Mouse (Mus musculus) forebrain, embryonic 10.5 days (tissue): ENCODE measurements at regions not wholly inside any gene's neighbourhood (a gene's known extent, or its start where the extent isn't known, plus 50 kb on each side); places are given as distances from the start of the nearest gene placed in this dataset.
A peak's percentile ranks its signal among the peaks of the same experiment; 100 is the strongest.

Experiments
- DNase-seq: peaks from one replicate; pipeline ENCODE4 v3.0.0-alpha.2; 2017; ENCODE audit warnings: low spot score; ENCODE audit errors: extremely low spot score
- H3K27ac ChIP-seq: fragments of 300-500 bp; sonication (generic); 2 replicates; pipeline ENCODE4 v1.5.1; 2016; ENCODE audit warnings: mild to moderate bottlenecking
- H3K27me3 ChIP-seq: fragments of 300-500 bp; sonication (generic); 2 replicates; pipeline ENCODE4 v1.6.1; 2016; ENCODE audit warnings: mild to moderate bottlenecking; ENCODE audit not compliant: poor library complexity, severe bottlenecking
- H3K36me3 ChIP-seq: fragments of 300-500 bp; sonication (generic); replicated peaks from 2 replicates; pipeline ENCODE4 v1.6.1; 2016; ENCODE audit warnings: mild to moderate bottlenecking, moderate library complexity
- H3K4me1 ChIP-seq: fragments of 300-500 bp; sonication (generic); 2 replicates; pipeline ENCODE4 v1.6.1; 2016
- H3K4me3 ChIP-seq: fragments of 300-500 bp; sonication (generic); 2 replicates; pipeline ENCODE4 v1.5.1; 2016; ENCODE audit warnings: mild to moderate bottlenecking, moderate library complexity
- H3K9me3 ChIP-seq: fragments of 300-500 bp; sonication (generic); 2 replicates; pipeline ENCODE4 v1.6.1; 2016; ENCODE audit warnings: mild to moderate bottlenecking, moderate library complexity
- WGBS: fragments of 180-500 bp; shearing (Covaris S2); methylation state at CpG from one replicate; pipeline ENCODE4 v1.1.7; 2016; 5-methylcytosine and 5-hydroxymethylcytosine counted together

GRCm38 (mm10) chr10:17352202-17352994 is 370.6 kb upstream of the Cited2 start:
- Histone ChIP-seq H3K27me3 (no peaks in the 10 kb centered on the region), H3K36me3 (no peaks in the 10 kb centered on the region), H3K27ac (no peak overlapping the region), H3K4me3 (no peak overlapping the region), H3K4me1 (peaks cover 36% of the 10 kb centered on the region), H3K9me3 (no peaks in the 10 kb centered on the region)
- no peak for DNase-seq
- 64% methylated on average over 14 of the region's 14 CpGs for WGBS

GRCm38 (mm10) chr10:17355476-17355875 is 367.5 kb upstream of the Cited2 start:
- Histone ChIP-seq H3K27me3 (no peaks in the 10 kb centered on the region), H3K27ac (peak overlapping the region; percentile 68), H3K4me1 (peaks cover 36% of the 10 kb centered on the region), H3K9me3 (no peaks in the 10 kb centered on the region), H3K4me3 (no peak overlapping the region), H3K36me3 (no peaks in the 10 kb centered on the region)
- WGBS: 21% methylated on average over 4 of the region's 4 CpGs
- no peak for DNase-seq

GRCm38 (mm10) chr10:17356041-17356440 is 367.0 kb upstream of the Cited2 start:
- Histone ChIP-seq H3K9me3 (no peaks in the 10 kb centered on the region), H3K36me3 (no peaks in the 10 kb centered on the region), H3K27ac (peak overlapping the region; percentile 68), H3K4me3 (no peak overlapping the region), H3K27me3 (no peaks in the 10 kb centered on the region), H3K4me1 (peaks cover 36% of the 10 kb centered on the region)
- 26% methylated on average over 3 of the region's 3 CpGs for WGBS
- no peak for DNase-seq

GRCm38 (mm10) chr10:17362643-17363042 is 360.4 kb upstream of the Cited2 start:
- WGBS: 67% methylated on average over 3 of the region's 3 CpGs
- DNase-seq: no peak
- no peak overlapping the region for H3K4me3 ChIP-seq
- peaks cover 24% of the 10 kb centered on the region for H3K4me1 ChIP-seq
- no peaks in the 10 kb centered on the region for H3K27me3 ChIP-seq
- no peaks in the 10 kb centered on the region for H3K9me3 ChIP-seq
- H3K36me3 ChIP-seq: no peaks in the 10 kb centered on the region
- no peak overlapping the region for H3K27ac ChIP-seq

GRCm38 (mm10) chr10:17366042-17366740 is 356.8 kb upstream of the Cited2 start:
- no peaks in the 10 kb centered on the region for H3K36me3 ChIP-seq
- H3K27ac ChIP-seq: no peak overlapping the region
- DNase-seq: no peak
- no peak overlapping the region for H3K4me3 ChIP-seq
- no peaks in the 10 kb centered on the region for H3K9me3 ChIP-seq
- peaks cover 24% of the 10 kb centered on the region for H3K4me1 ChIP-seq
- WGBS: 69% methylated on average over 3 of the region's 3 CpGs
- H3K27me3 ChIP-seq: no peaks in the 10 kb centered on the region

GRCm38 (mm10) chr10:17367026-17367425 is 356.0 kb upstream of the Cited2 start:
- Histone ChIP-seq H3K4me3 (no peak overlapping the region), H3K36me3 (no peaks in the 10 kb centered on the region), H3K4me1 (peaks cover 24% of the 10 kb centered on the region), H3K27me3 (no peaks in the 10 kb centered on the region), H3K9me3 (no peaks in the 10 kb centered on the region), H3K27ac (no peak overlapping the region)
- DNase-seq: no peak
- WGBS: 26% methylated on average over 5 of the region's 5 CpGs

GRCm38 (mm10) chr10:17367430-17367829 is 355.6 kb upstream of the Cited2 start:
- peaks cover 24% of the 10 kb centered on the region for H3K4me1 ChIP-seq
- H3K27ac ChIP-seq: no peak overlapping the region
- no peak for DNase-seq

GRCm38 (mm10) chr10:17368636-17369035 is 354.4 kb upstream of the Cited2 start:
- H3K27ac ChIP-seq: no peak overlapping the region
- no peak for DNase-seq
- peaks cover 24% of the 10 kb centered on the region for H3K4me1 ChIP-seq
- H3K27me3 ChIP-seq: no peaks in the 10 kb centered on the region
- 95% methylated on average over 1 of the region's 1 CpGs for WGBS
- no peak overlapping the region for H3K4me3 ChIP-seq
- no peaks in the 10 kb centered on the region for H3K9me3 ChIP-seq
- no peaks in the 10 kb centered on the region for H3K36me3 ChIP-seq

More at GRCm38 (mm10) chr10:17367430-17367829, 355.6 kb upstream of the Cited2 start:
- Histone ChIP-seq H3K9me3 (no peaks in the 10 kb centered on the region), H3K27me3 (no peaks in the 10 kb centered on the region), H3K4me3 (no peak overlapping the region), H3K36me3 (no peaks in the 10 kb centered on the region)

- Histone ChIP-seq H3K4me3 (no peak overlapping the region), H3K27me3 (no peaks in the 10 kb centered on the region), H3K4me1 (peaks cover 4% of the 10 kb centered on the region; the same call in 1 of the 2 replicates), H3K36me3 (no peaks in the 10 kb centered on the region), H3K9me3 (no peaks in the 10 kb centered on the region), H3K27ac (no peak overlapping the region)
- no peak for DNase-seq
- 78% methylated on average over 2 of the region's 2 CpGs for WGBS
These were observed 350.1 kb upstream of the Cited2 start for GRCm38 (mm10) chr10:17372905-17373304.

GRCm38 (mm10) chr10:17374047-17374446 is 349.0 kb upstream of the Cited2 start:
- no peak overlapping the region for H3K4me3 ChIP-seq
- H3K9me3 ChIP-seq: no peaks in the 10 kb centered on the region
- peaks cover 4% of the 10 kb centered on the region; the same call in 1 of the 2 replicates for H3K4me1 ChIP-seq
- WGBS: 45% methylated on average over 2 of the region's 2 CpGs
- H3K27me3 ChIP-seq: no peaks in the 10 kb centered on the region
- no peak for DNase-seq
- H3K36me3 ChIP-seq: no peaks in the 10 kb centered on the region
- no peak overlapping the region for H3K27ac ChIP-seq

- Histone ChIP-seq H3K9me3 (no peaks in the 10 kb centered on the region), H3K4me3 (no peak overlapping the region), H3K27me3 (no peaks in the 10 kb centered on the region), H3K36me3 (no peaks in the 10 kb centered on the region), H3K27ac (no peak overlapping the region), H3K4me1 (peaks cover 4% of the 10 kb centered on the region; the same call in 1 of the 2 replicates)
- 93% methylated on average over 6 of the region's 6 CpGs for WGBS
- no peak for DNase-seq
These were observed 340.0 kb upstream of the Cited2 start for GRCm38 (mm10) chr10:17382990-17383389.

GRCm38 (mm10) chr10:17385181-17385580 is 337.8 kb upstream of the Cited2 start:
- Histone ChIP-seq H3K4me3 (no peak overlapping the region), H3K27ac (no peak overlapping the region), H3K9me3 (no peaks in the 10 kb centered on the region), H3K4me1 (peaks cover 4% of the 10 kb centered on the region; the same call in 1 of the 2 replicates), H3K27me3 (no peaks in the 10 kb centered on the region), H3K36me3 (no peaks in the 10 kb centered on the region)
- DNase-seq: peak; percentile 16
- WGBS: 62% methylated on average over 1 of the region's 1 CpGs

GRCm38 (mm10) chr10:17387296-17387695 is 335.7 kb upstream of the Cited2 start:
- no peak for DNase-seq
- Histone ChIP-seq H3K27me3 (no peaks in the 10 kb centered on the region), H3K4me3 (no peak overlapping the region), H3K9me3 (peaks cover 9% of the 10 kb centered on the region; the same call in 1 of the 2 replicates), H3K27ac (no peak overlapping the region), H3K4me1 (peaks cover 4% of the 10 kb centered on the region; the same call in 1 of the 2 replicates), H3K36me3 (no peaks in the 10 kb centered on the region)
- 82% methylated on average over 4 of the region's 4 CpGs for WGBS
